Mouse (Mus musculus) neutrophil, adult 59 days (primary cell): ENCODE measurements around the gene Alg11. TPM values are rescaled to one million over a fixed set of nuclear protein-coding genes. Genes with fewer than 3 reads are reported as not detected.

Experiments used
- total RNA-seq, 2 experiments: library from RNA; stranded (reverse); gene quantifications; 1 replicate in 1 of 2; 2 replicates in 1 of 2; pipeline ENCODE4 v1.2.4; 2023

The Alg11 gene
- total RNA-seq = 1 to 10 TPM; 6.8 to 7.3 TPM

DNA sequence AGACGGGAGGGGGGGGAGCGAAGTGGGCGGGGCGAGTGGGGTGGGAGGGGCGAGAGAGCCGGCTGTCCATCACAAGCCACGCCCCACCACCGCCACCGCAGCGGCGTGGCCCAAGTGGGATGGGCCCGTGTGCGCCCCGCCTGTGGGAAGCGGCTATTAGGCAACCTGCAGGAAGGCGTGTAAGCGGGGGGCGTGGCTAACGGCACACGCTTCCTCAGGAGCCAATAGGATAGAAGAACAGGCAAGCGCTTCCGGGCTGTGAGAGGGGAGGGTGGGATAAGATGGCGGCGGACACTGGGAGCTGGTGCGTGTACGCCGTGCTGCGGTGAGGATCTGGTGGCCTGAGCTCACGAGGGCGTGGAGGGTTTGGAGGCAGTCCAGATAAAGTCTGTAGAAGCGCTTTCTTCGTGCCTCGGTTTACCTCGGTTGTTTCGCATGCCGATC, at the start of gene Alg11:
TSS of gene Alg11 (plus strand) at position 276 of the 444 bp plus-strand sequence.

DNA sequence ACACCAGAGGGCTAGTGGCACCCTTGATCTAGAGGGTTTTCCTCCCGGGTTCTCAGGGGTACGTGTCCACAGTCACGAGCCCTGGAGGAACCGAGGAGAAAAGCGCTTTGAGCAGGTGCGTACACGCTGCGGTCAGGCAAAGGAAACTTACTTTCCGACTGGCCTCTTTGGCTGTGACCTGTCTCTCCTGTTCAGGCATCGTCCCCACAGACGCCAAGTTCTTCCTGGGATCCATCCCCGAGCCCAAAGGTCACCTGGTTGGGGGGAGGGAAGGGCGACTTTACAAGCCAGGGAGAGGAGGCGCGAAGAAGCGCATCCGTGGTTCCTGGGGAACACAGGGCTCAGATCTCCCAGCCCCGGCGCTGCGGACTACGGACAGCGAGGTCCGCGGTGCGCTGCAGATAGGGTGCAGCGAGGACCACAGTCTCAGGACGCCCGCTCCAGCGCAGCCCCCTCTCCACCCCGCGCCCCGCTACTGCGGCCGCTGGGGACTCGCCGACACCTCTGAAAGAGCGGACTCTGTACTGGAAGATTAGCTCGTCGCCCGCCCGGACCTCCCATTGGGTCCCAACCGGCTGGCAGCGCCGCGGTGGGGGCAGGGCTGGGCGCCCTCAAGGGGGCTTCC, 588 bp upstream of the Alg11 start, which contains the start of gene Atp7b:
TSS of gene Atp7b (minus strand) at position 485 of the 625 bp plus-strand sequence.

Other genes with a start within 250 kb of the Alg11 start
- gene Defb50, start 237.2 kb upstream of the Alg11 start, total RNA-seq = not detected
- gene Defb2, start 220.8 kb upstream of the Alg11 start, total RNA-seq = not detected
- not detected for gene Defb10, start 201.8 kb upstream of the Alg11 start, total RNA-seq
- not detected for gene Defb9, start 175.3 kb upstream of the Alg11 start, total RNA-seq
- not detected for gene Defb11, start 154.3 kb upstream of the Alg11 start, total RNA-seq
- gene Defb15, start 128.0 kb upstream of the Alg11 start, total RNA-seq = not detected
- not detected for gene Defb35, start 122.4 kb upstream of the Alg11 start, total RNA-seq
- not detected for gene Defb13, start 114.0 kb upstream of the Alg11 start, total RNA-seq
- gene Fam90a1a, start 102.0 kb upstream of the Alg11 start, total RNA-seq = not detected
- gene Ccdc70, start 90.9 kb upstream of the Alg11 start, total RNA-seq = not detected
- gene Atp7b, start 416 bp upstream of the Alg11 start, total RNA-seq = 1 to 10 TPM; 1.1 to 3.2 TPM
- gene Nek5, start 64.3 kb downstream of the Alg11 start, total RNA-seq = not detected
- 1 to 10 TPM; 1.0 to 1.3 TPM for gene Nek3, start 105.7 kb downstream of the Alg11 start, total RNA-seq
- gene Ckap2, start 125.1 kb downstream of the Alg11 start, total RNA-seq = 10 to 100 TPM; 16.8 to 18.5 TPM
- gene Vps36, start 132.1 kb downstream of the Alg11 start, total RNA-seq = 10 to 100 TPM; 24.2 to 25.9 TPM
- under 1 TPM; 0.24 to 0.66 TPM for gene Thsd1, start 166.6 kb downstream of the Alg11 start, total RNA-seq
- not detected for gene Tpte, start 222.7 kb downstream of the Alg11 start, total RNA-seq